In genomic region chr2:34367024-34367423, GRCm38 (mm10) we compare ENCODE assay signal across 21 mouse cellular contexts. TPM values are rescaled to one million over a fixed set of nuclear protein-coding genes. Genes with fewer than 3 reads are reported as not detected.
DNase-seq lines count a peak whose midpoint lies in the region; ATAC-seq and TF ChIP-seq lines count a peak whose summit lies in the region.
"Had no signal": no experiment of that assay in that cellular context is flagged by ENCODE, and none has a peak within 500 bp of the region (broad histone marks: within the 10 kb centered on the region; RNA-seq: fewer than 3 reads in every experiment).

No protein-coding gene starts in this region.

- 0 out of 2 replicates have a peak, but pooled peaks cover 8% of the 10 kb centered on the region for H3K4me1 ChIP-seq in forebrain, postnatal 0 days (ENCODE audit: insufficient read depth)
- H3K4me1 ChIP-seq in forebrain, embryonic 11.5 days (replicated peaks; ENCODE audit: control insufficient read depth, insufficient read depth, low read length), result peaks cover 2% of the 10 kb centered on the region; the same call in 1 of the 2 replicates
- peaks cover 19% of the 10 kb centered on the region for H3K4me1 ChIP-seq in hindbrain, embryonic 12.5 days
- H3K4me1 ChIP-seq in midbrain, embryonic 15.5 days, result peaks cover 23% of the 10 kb centered on the region
- H3K4me1 ChIP-seq in stomach, postnatal 0 days (replicated peaks; ENCODE audit: control insufficient read depth, insufficient read depth), result no peaks in the 10 kb centered on the region

- TF ChIP-seq POLR2A in brain, embryonic 14.5 days (IDR thresholded peaks at IDR 0.05; ENCODE audit: borderline replicate concordance, extremely low read depth, insufficient read depth, insufficient read length, poor library complexity, severe bottlenecking), result no peak

- peak overlapping the region; percentile 27 for H3K4me2 ChIP-seq in forebrain, postnatal 0 days (ENCODE audit: low read depth)
- H3K4me2 ChIP-seq in forebrain, embryonic 11.5 days (ENCODE audit: low read depth, low read length, severe bottlenecking), result no peak overlapping the region
- peak overlapping the region; percentile 43 for H3K4me2 ChIP-seq in hindbrain, embryonic 12.5 days (replicated peaks)
- H3K4me2 ChIP-seq in midbrain, embryonic 15.5 days, result peak overlapping the region; percentile 35
- no peak overlapping the region for H3K4me2 ChIP-seq in stomach, postnatal 0 days (replicated peaks; ENCODE audit: low read depth)
- H3K4me2 ChIP-seq: embryonic facial prominence, embryonic 15.5 days; heart, embryonic 11.5 days had no signal

- no peak for TF ChIP-seq CTCF in forebrain, postnatal 0 days (IDR thresholded peaks at IDR 0.05; ENCODE audit: low read depth)
- no peak for TF ChIP-seq CTCF in brain, embryonic 14.5 days (IDR thresholded peaks at IDR 0.05; ENCODE audit: borderline replicate concordance, extremely low read depth, insufficient read depth, insufficient read length)
- TF ChIP-seq CTCF in stomach, postnatal 0 days (IDR thresholded peaks at IDR 0.05; ENCODE audit: low read depth), result no peak

- no peak for ATAC-seq in forebrain, postnatal 0 days
- no peak for ATAC-seq in forebrain, embryonic 11.5 days (replicated peaks; ENCODE audit: low FRiP score)
- ATAC-seq in hindbrain, embryonic 12.5 days (ENCODE audit: low FRiP score), result no peak
- ATAC-seq in midbrain, embryonic 15.5 days (replicated peaks), result no peak
- no peak for ATAC-seq in stomach, postnatal 0 days (ENCODE audit: low FRiP score, low TSS enrichment)
- ATAC-seq: inflammation-experienced regulatory T-cells, adult 6 months; liver, postnatal 0 days had no signal

- H3K9ac ChIP-seq in forebrain, postnatal 0 days, result 0 out of 2 replicates have a peak overlapping the region, but pooled peaks have one; percentile 28
- H3K9ac ChIP-seq in forebrain, embryonic 11.5 days (ENCODE audit: low read length), result no peak overlapping the region
- no peak overlapping the region for H3K9ac ChIP-seq in hindbrain, embryonic 12.5 days
- no peak overlapping the region for H3K9ac ChIP-seq in midbrain, embryonic 15.5 days
- H3K9ac ChIP-seq in stomach, postnatal 0 days (ENCODE audit: low read length), result no peak overlapping the region
- H3K9ac ChIP-seq: embryonic facial prominence, embryonic 15.5 days; liver, postnatal 0 days had no signal

- H3K27me3 ChIP-seq in forebrain, postnatal 0 days (ENCODE audit: insufficient read depth, low read length), result 0 out of 2 replicates have a peak, but pooled peaks cover 3% of the 10 kb centered on the region
- peaks cover 3% of the 10 kb centered on the region for H3K27me3 ChIP-seq in forebrain, embryonic 11.5 days (ENCODE audit: control insufficient read depth, insufficient read depth, low read length)
- no peaks in the 10 kb centered on the region for H3K27me3 ChIP-seq in hindbrain, embryonic 12.5 days
- H3K27me3 ChIP-seq in midbrain, embryonic 15.5 days (replicated peaks), result no peaks in the 10 kb centered on the region
- no peaks in the 10 kb centered on the region for H3K27me3 ChIP-seq in stomach, postnatal 0 days (ENCODE audit: control insufficient read depth, insufficient read depth, low read length)
- H3K27me3 ChIP-seq: embryonic facial prominence, embryonic 15.5 days had no signal

- 76% methylated on average over 2 of the region's 2 CpGs for WGBS in forebrain, postnatal 0 days
- 76% methylated on average over 2 of the region's 2 CpGs for WGBS in forebrain, embryonic 11.5 days
- WGBS in hindbrain, embryonic 12.5 days, result 65% methylated on average over 2 of the region's 2 CpGs
- 57% methylated on average over 2 of the region's 2 CpGs for WGBS in midbrain, embryonic 15.5 days
- 56% methylated on average over 2 of the region's 2 CpGs for WGBS in stomach, postnatal 0 days

- no peak overlapping the region for H3K27ac ChIP-seq in forebrain, postnatal 0 days (ENCODE audit: low read depth, low read length)
- no peak overlapping the region for H3K27ac ChIP-seq in forebrain, embryonic 11.5 days (ENCODE audit: low read depth, low read length)
- H3K27ac ChIP-seq in hindbrain, embryonic 12.5 days, result no peak overlapping the region
- no peak overlapping the region for H3K27ac ChIP-seq in midbrain, embryonic 15.5 days
- no peak overlapping the region for H3K27ac ChIP-seq in stomach, postnatal 0 days (replicated peaks)
- H3K27ac ChIP-seq: embryonic facial prominence, embryonic 15.5 days had no signal

- H3K4me3 ChIP-seq in forebrain, postnatal 0 days (ENCODE audit: low read depth, low read length), result peak overlapping the region; percentile 14; the same call in 1 of the 2 replicates
- no peak overlapping the region for H3K4me3 ChIP-seq in forebrain, embryonic 11.5 days (ENCODE audit: low read depth, low read length)
- H3K4me3 ChIP-seq in hindbrain, embryonic 12.5 days, result peak overlapping the region; percentile 16; the same call in 1 of the 2 replicates
- peak overlapping the region; percentile 13; the same call in 1 of the 2 replicates for H3K4me3 ChIP-seq in midbrain, embryonic 15.5 days
- H3K4me3 ChIP-seq in stomach, postnatal 0 days (ENCODE audit: low read depth, low read length), result no peak overlapping the region
- H3K4me3 ChIP-seq: embryonic facial prominence, embryonic 15.5 days had no signal

- TF ChIP-seq EP300 in stomach, postnatal 0 days (optimal IDR thresholded peaks at IDR 0.05), result no peak

- H3K9me3 ChIP-seq in forebrain, postnatal 0 days (ENCODE audit: low read length), result no peaks in the 10 kb centered on the region
- no peaks in the 10 kb centered on the region for H3K9me3 ChIP-seq in forebrain, embryonic 11.5 days (ENCODE audit: control insufficient read depth, low read length)
- no peaks in the 10 kb centered on the region for H3K9me3 ChIP-seq in hindbrain, embryonic 12.5 days (replicated peaks)
- H3K9me3 ChIP-seq in midbrain, embryonic 15.5 days, result no peaks in the 10 kb centered on the region
- H3K9me3 ChIP-seq in stomach, postnatal 0 days (ENCODE audit: control insufficient read depth, low read length), result no peaks in the 10 kb centered on the region
- H3K9me3 ChIP-seq: embryonic facial prominence, embryonic 15.5 days had no signal

- DNase-seq in forebrain, postnatal 0 days, result no peak
- DNase-seq in forebrain, embryonic 11.5 days (ENCODE audit: low spot score), result no peak
- peak; percentile 43 for DNase-seq in brain, embryonic 14.5 days (ENCODE audit: low read depth)
- no peak for DNase-seq in thymus, postnatal 14 days
- DNase-seq in thymus, postnatal 36 days, result no peak
- DNase-seq in stomach, postnatal 0 days (ENCODE audit: low spot score), result no peak
- DNase-seq: adrenal gland, postnatal 10 days; cerebellum, adult 11 months; cerebellum, postnatal 14 days; embryo, embryonic 11 days; heart, postnatal 10 days; kidney, adult 8-10 months; kidney, postnatal 25 days; liver, postnatal 0 days; lung, postnatal 10 days; right cerebral cortex, adult 18-20 months had no signal

- H3K36me3 ChIP-seq in forebrain, postnatal 0 days (ENCODE audit: insufficient read depth), result no peaks in the 10 kb centered on the region
- no peaks in the 10 kb centered on the region for H3K36me3 ChIP-seq in forebrain, embryonic 11.5 days (ENCODE audit: control insufficient read depth, insufficient read depth, low read length)
- H3K36me3 ChIP-seq in hindbrain, embryonic 12.5 days, result no peaks in the 10 kb centered on the region
- H3K36me3 ChIP-seq in midbrain, embryonic 15.5 days (replicated peaks), result no peaks in the 10 kb centered on the region
- H3K36me3 ChIP-seq in stomach, postnatal 0 days (ENCODE audit: control insufficient read depth, insufficient read depth, low read length), result no peaks in the 10 kb centered on the region
- H3K36me3 ChIP-seq: embryonic facial prominence, embryonic 15.5 days had no signal

RNA-seq across cellular contexts. Expression of gene Pbx3, which starts 5.9 kb away (rescaled TPM):
- total RNA-seq in forebrain, postnatal 0 days (2014; rRNA removed), result 60.2 and 83.2 TPM in 2 replicates
- polyA plus RNA-seq in forebrain, postnatal 0 days (2015; fragmentation: Nextera tagmentation; extraction: Ambion mirVana), result 48.5 and 49.2 TPM in 2 replicates
- polyA plus RNA-seq in forebrain, embryonic 11.5 days (2014; fragmentation: Nextera tagmentation; extraction: Ambion mirVana), result 46.1 and 51.5 TPM in 2 replicates
- 126 and 187 TPM in 2 replicates for polyA plus RNA-seq in brain, embryonic 14.5 days (2012; rRNA removed)
- polyA plus RNA-seq in hindbrain, embryonic 12.5 days (2016; fragmentation: Nextera tagmentation; extraction: Ambion mirVana), result 106 and 111 TPM in 2 replicates
- 102 and 106 TPM in 2 replicates for polyA plus RNA-seq in midbrain, embryonic 15.5 days (2015; fragmentation: Nextera tagmentation; extraction: Ambion mirVana)
- polyA plus RNA-seq in stomach, postnatal 0 days (2015; fragmentation: Nextera tagmentation; extraction: Ambion mirVana), result 11.6 and 14.1 TPM in 2 replicates

RNA-seq across cellular contexts. Expression of gene Mapkap1, which starts 39.5 kb away (rescaled TPM):
- 78.9 and 102 TPM in 2 replicates for total RNA-seq in forebrain, postnatal 0 days (2014; rRNA removed)
- 89.8 and 102 TPM in 2 replicates for polyA plus RNA-seq in forebrain, postnatal 0 days (2015; fragmentation: Nextera tagmentation; extraction: Ambion mirVana)
- 96.3 and 115 TPM in 2 replicates for polyA plus RNA-seq in forebrain, embryonic 11.5 days (2014; fragmentation: Nextera tagmentation; extraction: Ambion mirVana)
- polyA plus RNA-seq in brain, embryonic 14.5 days (2012; rRNA removed), result 72.2 and 74.7 TPM in 2 replicates
- polyA plus RNA-seq in hindbrain, embryonic 12.5 days (2016; fragmentation: Nextera tagmentation; extraction: Ambion mirVana), result 109 and 110 TPM in 2 replicates
- polyA plus RNA-seq in midbrain, embryonic 15.5 days (2015; fragmentation: Nextera tagmentation; extraction: Ambion mirVana), result 97.8 and 100 TPM in 2 replicates
- 57.8 and 61.0 TPM in 2 replicates for polyA plus RNA-seq in stomach, postnatal 0 days (2015; fragmentation: Nextera tagmentation; extraction: Ambion mirVana)

Comparison
In these comparisons a context has a peak if more than half of its experiments do, and no peak if none do; other contexts are left out.
1. H3K4me2 ChIP-seq: peak in forebrain, postnatal 0 days (single experiment), hindbrain, embryonic 12.5 days (single experiment) and midbrain, embryonic 15.5 days (single experiment); none in forebrain, embryonic 11.5 days (single experiment) and stomach, postnatal 0 days (single experiment).
2. H3K4me3 ChIP-seq: peak in forebrain, postnatal 0 days (single experiment), hindbrain, embryonic 12.5 days (single experiment) and midbrain, embryonic 15.5 days (single experiment); none in forebrain, embryonic 11.5 days (single experiment) and stomach, postnatal 0 days (single experiment).